Mouse (Mus musculus): ENCODE results near the gene BC035044. TPM values are rescaled to one million over a fixed set of nuclear protein-coding genes. Genes with fewer than 3 reads are reported as not detected.
"Not testable (repeated sequence)": the region's sequence is repeated elsewhere in the genome, so short reads cannot be mapped to it uniquely, and the experiment has no call there.

The BC035044 gene
- polyA plus RNA-seq, 1 experiment from 2014 or later = 0.70 TPM

DNA sequence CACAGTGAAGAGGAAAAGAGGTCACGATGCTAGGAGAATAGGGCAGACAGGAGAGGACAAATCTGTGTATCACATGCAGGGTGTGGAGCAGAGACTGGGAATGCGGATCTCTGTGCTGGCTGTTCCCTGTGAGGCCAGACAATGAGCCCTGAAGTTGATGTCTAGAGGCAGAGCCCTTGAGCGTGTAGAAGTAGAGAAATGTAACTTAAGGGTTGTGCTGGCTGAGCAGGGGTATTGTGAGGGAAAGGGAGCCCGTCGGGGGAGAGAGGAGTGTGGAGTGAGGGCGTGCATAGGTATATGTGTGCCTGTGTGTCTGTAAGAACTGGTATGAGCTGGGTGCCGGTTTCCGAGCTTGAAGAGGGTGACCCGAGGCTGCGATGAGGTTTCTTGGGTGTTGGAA is 88.4 kb downstream of the BC035044 start:
- peaks cover 8% of the 10 kb centered on the region for H3K4me1 ChIP-seq
- WGBS = 14% methylated on average over 10 of the region's 10 CpGs
- peak overlapping the region; percentile 61 for H3K4me3 ChIP-seq
- H3K27me3 ChIP-seq (ENCODE audit: insufficient read depth, poor library complexity, severe bottlenecking) = no peaks in the 10 kb centered on the region
- DNase-seq (ENCODE audit: low spot score) = no peak
- H3K36me3 ChIP-seq = no peaks in the 10 kb centered on the region
- H3K27ac ChIP-seq = peak overlapping the region; percentile 76; the same call in 1 of the 2 replicates
- no peaks in the 10 kb centered on the region for H3K9me3 ChIP-seq

DNA sequence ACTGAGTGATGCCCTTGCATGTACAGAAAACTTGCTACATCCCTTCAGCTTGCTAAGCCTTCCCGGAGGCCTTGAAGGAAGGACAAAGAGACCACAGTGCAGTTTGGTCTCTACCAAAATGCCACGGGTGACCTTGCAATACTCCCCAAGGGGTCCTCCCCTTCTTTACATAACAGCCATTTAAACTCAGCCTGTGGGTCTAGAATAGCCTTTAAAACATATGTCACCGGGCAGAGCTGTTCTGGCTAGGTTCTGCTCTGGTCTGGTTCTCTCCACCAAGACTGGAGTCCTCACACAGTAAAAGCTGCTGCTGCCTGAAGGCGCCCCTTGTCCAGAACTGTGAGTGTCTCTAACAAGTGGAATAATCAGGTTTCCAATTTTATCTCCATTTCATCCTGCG is 90.2 kb downstream of the BC035044 start:
- not testable (repeated sequence) for H3K27me3 ChIP-seq (ENCODE audit: insufficient read depth, poor library complexity, severe bottlenecking); H3K9me3 ChIP-seq; DNase-seq (ENCODE audit: low spot score); H3K27ac ChIP-seq; H3K36me3 ChIP-seq; H3K4me3 ChIP-seq; H3K4me1 ChIP-seq
- WGBS = 80% methylated on average over 5 of the region's 5 CpGs

DNA sequence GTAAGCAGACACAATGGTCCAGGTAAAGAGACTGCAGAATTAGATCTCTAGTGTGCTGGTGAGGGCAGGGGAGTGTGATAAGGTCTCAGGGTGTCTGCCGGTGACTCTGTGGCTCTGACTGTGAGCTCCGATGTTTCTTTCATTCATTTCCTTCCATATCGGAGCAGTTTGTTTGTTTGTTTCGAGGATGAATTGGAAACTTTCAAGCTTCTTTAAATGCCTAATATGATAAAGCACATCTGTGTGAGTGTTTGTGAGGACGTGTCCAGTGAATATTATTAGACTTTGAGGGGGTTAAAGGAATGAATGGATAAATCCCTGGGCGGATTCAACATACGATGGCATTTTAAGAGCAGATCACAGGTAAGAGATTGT is 91.0 kb downstream of the BC035044 start:
- no peak for DNase-seq (ENCODE audit: low spot score)
- peaks cover 8% of the 10 kb centered on the region for H3K4me1 ChIP-seq
- H3K9me3 ChIP-seq = no peaks in the 10 kb centered on the region
- H3K27me3 ChIP-seq (ENCODE audit: insufficient read depth, poor library complexity, severe bottlenecking) = no peaks in the 10 kb centered on the region
- peak overlapping the region; percentile 84; the same call in 1 of the 2 replicates for H3K27ac ChIP-seq
- 20% methylated on average over 7 of the region's 7 CpGs for WGBS
- H3K4me3 ChIP-seq = peak overlapping the region; percentile 66
- no peaks in the 10 kb centered on the region for H3K36me3 ChIP-seq

DNA sequence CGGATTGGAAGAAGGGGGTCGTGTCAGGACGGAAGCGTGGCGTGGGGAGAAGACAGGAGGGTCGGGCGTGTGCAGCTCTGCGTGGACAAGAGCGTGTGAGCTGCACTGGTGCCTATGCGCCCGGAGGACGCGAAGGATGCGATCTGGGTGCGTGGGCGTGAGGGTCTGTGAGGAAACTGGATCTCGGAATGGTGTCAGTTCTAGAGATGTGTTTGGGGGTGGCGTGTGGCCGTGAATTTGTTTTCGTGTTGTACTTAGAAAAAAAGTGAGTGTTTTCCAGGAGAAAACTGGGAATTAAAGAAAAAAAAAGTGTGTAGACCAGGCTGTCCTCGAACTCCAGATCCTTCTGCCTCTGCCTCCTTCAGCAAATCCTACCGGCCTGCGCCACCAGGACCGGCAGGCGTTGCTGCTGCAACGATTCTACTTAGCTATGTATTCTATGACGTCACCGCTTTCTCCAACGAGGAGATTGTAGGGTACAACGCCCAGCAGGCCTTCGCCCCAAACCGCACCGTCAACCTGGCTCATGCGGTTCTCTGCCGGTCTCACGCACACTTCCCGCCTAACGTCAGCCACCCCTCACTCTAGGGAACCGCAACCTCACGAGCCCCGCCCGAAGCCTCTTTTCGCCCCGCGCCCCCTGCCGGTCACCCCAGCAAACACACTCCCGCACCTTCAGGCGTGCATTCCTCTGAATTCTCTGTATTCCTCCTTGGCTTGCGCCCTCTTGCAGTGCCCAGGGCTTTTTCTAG is 91.6 kb downstream of the BC035044 start:
- DNase-seq (ENCODE audit: low spot score) = peak; percentile 93
- peak overlapping the region; percentile 84 for H3K27ac ChIP-seq
- WGBS = under 1% methylated on average over 49 of the region's 49 CpGs

More for the DNA sequence above, 91.6 kb downstream of the BC035044 start:
- H3K4me1 ChIP-seq; H3K36me3 ChIP-seq; H3K27me3 ChIP-seq (ENCODE audit: insufficient read depth, poor library complexity, severe bottlenecking); H3K9me3 ChIP-seq: not testable (repeated sequence)
- peak overlapping the region; percentile 66 for H3K4me3 ChIP-seq

Small RNA genes within 50 kb of the gene (microRNA-seq; reads per million reads assigned to microRNA genes)
- not detected for gene Gm27336

Other genes starting within 250 kb of the BC035044 start
- not detected in 2 replicates for gene Clec2h, start 228.7 kb downstream of the BC035044 start, polyA plus RNA-seq (2016; fragmentation: Nextera tagmentation; extraction: Ambion mirVana)
- not detected in 2 replicates for gene Klrb1, start 168.1 kb downstream of the BC035044 start, polyA plus RNA-seq (2016; fragmentation: Nextera tagmentation; extraction: Ambion mirVana)
- 0.08 TPM in 1 of 2 replicates, not detected in the other for gene Klrb1c, start 101.9 kb downstream of the BC035044 start, polyA plus RNA-seq (2016; fragmentation: Nextera tagmentation; extraction: Ambion mirVana)
- not detected in 2 replicates for gene Gm44511, start 64.8 kb downstream of the BC035044 start, polyA plus RNA-seq (2016; fragmentation: Nextera tagmentation; extraction: Ambion mirVana)
- not detected in 2 replicates for gene Klrb1b, start 64.8 kb downstream of the BC035044 start, polyA plus RNA-seq (2016; fragmentation: Nextera tagmentation; extraction: Ambion mirVana)
- not detected in 2 replicates for gene Clec2i, start 3.5 kb downstream of the BC035044 start, polyA plus RNA-seq (2016; fragmentation: Nextera tagmentation; extraction: Ambion mirVana)
- not detected in 2 replicates for gene Clec2g, start 43.3 kb upstream of the BC035044 start, polyA plus RNA-seq (2016; fragmentation: Nextera tagmentation; extraction: Ambion mirVana)
- not detected in 2 replicates for gene Klrb1f, start 154.8 kb upstream of the BC035044 start, polyA plus RNA-seq (2016; fragmentation: Nextera tagmentation; extraction: Ambion mirVana)
- gene Clec2e, start 209.8 kb upstream of the BC035044 start, polyA plus RNA-seq (2016; fragmentation: Nextera tagmentation; extraction: Ambion mirVana) = not detected in 2 replicates